Mouse (Mus musculus): ENCODE data around the gene Tirap. TPM values are rescaled to one million over a fixed set of nuclear protein-coding genes. Genes with fewer than 3 reads are reported as not detected.

Tirap gene
- total RNA-seq, 4 experiments from 2014 or later: 28.0 to 30.7 (median 29.9) TPM

GRCm38 (mm10) chr9:35192983-35193542 lies 7.0 kb downstream of the Tirap start:
- DNase-seq (ENCODE audit: low spot score in 2 of 2): no peak

DNA sequence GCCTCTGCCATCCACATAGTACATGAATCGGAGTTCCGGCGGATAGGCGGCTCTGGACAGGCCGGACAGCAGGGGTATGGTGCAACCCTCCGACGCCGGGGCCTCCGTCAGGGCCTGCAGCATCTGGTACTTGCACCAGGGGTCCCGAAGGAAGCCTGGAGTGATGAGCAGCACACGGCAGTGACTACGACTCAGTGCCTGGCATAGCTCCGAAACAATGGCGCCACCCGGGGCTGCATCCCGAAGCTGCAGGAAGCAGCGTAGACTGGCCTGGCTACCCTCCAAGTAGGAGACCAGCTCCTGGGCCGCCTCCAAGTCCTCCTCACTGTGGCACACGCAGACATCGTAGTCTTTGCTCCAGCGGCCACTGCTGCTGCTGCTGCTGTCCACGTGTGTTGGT lies 11.4 kb downstream of the Tirap start:
- no peak for DNase-seq (ENCODE audit: low spot score in 2 of 2)

DNA sequence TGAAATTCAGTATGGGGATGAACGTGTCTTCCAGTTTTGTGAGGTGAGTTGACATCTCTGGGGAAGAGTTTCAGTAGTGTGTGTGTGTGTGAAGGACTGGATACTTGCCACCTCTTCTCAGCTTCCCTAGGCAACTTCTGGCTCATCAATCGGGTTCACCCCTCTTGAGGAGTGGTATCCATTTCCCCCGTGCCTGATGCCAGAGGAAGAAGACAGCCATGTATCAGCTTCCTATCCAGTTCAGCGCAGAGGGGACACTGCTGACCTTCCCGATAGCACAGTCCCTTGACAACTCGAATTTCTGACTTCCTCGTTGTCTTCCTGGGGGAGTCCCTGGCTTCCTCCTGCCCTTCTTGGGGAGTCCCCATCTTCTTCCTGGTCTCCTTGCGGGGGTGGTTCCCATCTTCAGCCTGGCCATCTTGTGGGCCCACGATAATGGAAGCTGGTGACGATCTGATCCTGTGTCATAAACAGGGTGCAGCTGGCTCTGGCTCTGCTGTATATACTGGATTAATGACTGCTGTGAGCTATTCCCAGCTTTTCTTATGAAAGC lies 12.7 kb downstream of the Tirap start:
- peak in 1 of 2 experiments; percentile 26 for DNase-seq (ENCODE audit: low spot score in 2 of 2)

DNA sequence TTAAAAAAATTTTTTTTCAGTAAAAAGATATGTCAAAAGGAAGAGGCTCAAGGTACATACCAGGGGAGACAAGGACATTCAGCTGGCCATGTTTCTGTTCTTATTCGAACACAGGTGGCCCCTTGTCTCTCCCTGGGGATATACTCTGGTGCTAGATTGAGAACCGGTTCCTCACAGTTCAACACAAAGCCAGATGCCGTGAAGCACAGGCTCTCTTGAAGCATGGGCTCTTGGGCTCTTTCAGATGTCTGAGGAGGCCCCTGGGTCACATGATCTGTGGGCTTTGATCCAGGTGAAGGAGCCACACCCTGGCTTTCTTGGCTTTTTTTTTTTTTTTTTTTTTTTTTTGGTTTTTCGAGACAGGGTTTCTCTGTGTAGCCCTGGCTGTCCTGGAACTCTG lies 13.7 kb downstream of the Tirap start:
- no peak for DNase-seq (ENCODE audit: low spot score in 2 of 2)

DNA sequence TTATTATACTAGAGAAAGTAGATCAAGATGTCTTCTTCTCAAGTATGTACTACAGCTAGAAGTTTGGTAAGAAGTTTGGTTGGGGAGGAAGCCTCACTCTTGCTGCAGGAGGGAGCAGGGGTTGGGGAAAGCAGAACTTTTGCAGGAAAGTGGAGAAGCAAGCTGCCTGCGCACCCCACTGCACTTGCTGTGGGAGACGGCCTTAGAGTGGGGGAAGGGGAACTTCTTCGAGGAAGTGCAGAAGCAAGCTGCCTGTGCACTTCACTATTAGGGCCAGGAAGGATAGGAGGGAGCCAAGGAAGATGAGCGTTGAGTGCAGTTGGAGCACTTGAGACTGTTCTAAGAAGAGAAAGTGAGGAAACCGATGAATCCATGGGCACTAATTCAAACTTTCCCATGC lies 16.7 kb downstream of the Tirap start:
- DNase-seq (ENCODE audit: low spot score in 2 of 2): no peak

GRCm38 (mm10) chr9:35182832-35183231 lies 17.3 kb downstream of the Tirap start:
- DNase-seq (ENCODE audit: low spot score in 2 of 2): no peak

GRCm38 (mm10) chr9:35176124-35176659 lies 23.9 kb downstream of the Tirap start:
- no peak for DNase-seq (ENCODE audit: low spot score in 2 of 2)

- peak; percentile 81 to 85 for DNase-seq (ENCODE audit: low spot score in 2 of 2)
These were observed 24.6 kb downstream of the Tirap start, which contains the start of gene Dcps for GRCm38 (mm10) chr9:35175251-35176123. Gene Dcps (minus strand): TSS chr9:35176061.

DNA sequence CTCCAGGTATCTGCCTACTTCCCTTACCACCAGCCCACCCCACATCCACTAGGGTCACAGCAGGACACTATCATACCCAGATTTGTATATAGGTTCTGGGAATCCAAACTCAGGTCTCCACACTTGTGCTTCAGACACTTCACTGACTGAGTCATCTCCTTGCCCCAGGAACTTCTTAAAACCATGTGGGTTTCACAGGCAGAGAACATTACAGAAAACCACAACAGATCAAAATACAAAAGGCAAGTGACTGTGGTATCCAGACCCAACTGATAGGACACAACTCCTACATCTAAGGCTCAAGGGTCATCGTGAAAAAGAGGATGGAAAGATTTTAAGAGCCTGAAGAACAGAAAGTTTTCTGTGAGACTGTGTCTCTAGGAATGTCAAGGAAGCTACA lies 26.8 kb downstream of the Tirap start:
- DNase-seq (ENCODE audit: low spot score in 2 of 2): no peak

GRCm38 (mm10) chr9:35170071-35170470 lies 30.0 kb downstream of the Tirap start:
- DNase-seq (ENCODE audit: low spot score in 2 of 2): no peak

GRCm38 (mm10) chr9:35166798-35167635 lies 33.1 kb downstream of the Tirap start:
- no peak for DNase-seq (ENCODE audit: low spot score in 2 of 2)

- no peak for DNase-seq (ENCODE audit: low spot score in 2 of 2)
These were observed 33.8 kb downstream of the Tirap start for GRCm38 (mm10) chr9:35166144-35166797.

- no peak for DNase-seq (ENCODE audit: low spot score in 2 of 2)
These were observed 35.8 kb downstream of the Tirap start for GRCm38 (mm10) chr9:35164142-35164874.

DNA sequence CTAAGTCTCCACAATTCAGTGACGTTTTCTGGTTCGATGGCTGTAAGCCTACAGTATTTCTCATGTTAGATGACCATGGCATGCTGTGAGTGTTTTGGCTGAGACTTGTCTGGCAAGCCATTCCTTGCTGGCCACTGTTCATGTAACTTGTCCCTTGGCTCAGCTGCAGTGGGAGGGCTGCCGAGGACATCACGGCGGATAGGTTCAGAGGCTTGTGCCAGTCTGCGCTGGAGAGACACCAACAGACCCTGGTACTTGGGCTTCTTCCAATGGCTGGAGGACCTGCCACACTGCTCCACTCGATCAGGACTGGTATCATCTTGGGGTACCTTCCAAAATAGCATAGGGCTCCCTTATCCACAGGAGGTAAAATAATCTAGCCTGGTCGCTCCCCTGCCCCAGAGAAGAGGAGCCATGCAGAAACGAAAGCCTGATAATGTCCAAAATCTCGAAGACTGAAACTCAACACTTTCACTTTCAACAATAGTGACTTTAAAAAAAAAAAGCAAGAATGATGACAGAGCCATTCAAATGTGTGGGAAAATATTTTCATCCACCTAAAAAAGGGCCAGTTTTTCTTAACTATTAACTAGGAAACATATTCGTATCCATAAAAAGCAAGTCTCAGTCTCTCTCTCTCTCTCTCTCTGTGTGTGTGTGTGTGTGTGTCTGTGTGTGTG lies 36.9 kb downstream of the Tirap start:
- DNase-seq (ENCODE audit: low spot score in 2 of 2): peak; percentile 81 to 82

DNA sequence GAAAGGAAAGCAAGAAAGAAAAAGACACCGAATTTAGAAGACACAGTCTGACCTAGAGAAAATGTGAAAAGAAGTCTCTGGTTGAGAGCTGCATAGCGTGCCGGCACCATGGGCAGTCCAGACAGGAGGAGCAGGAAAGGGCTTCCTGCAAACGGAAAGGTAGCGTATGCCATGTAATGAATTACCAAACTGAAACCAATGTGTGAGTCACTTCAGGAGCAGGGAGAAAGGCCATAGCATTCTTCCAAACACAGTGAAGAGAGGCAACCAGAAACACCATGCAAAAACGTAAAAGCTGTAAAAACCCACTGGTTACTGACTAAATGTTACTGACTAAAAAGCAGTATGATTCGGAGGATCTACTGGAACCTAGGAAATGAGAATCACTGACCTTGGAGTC lies 38.4 kb downstream of the Tirap start:
- DNase-seq (ENCODE audit: low spot score in 2 of 2): no peak

- no peak for DNase-seq (ENCODE audit: low spot score in 2 of 2)
These were observed 39.4 kb downstream of the Tirap start for GRCm38 (mm10) chr9:35160662-35161061.

DNA sequence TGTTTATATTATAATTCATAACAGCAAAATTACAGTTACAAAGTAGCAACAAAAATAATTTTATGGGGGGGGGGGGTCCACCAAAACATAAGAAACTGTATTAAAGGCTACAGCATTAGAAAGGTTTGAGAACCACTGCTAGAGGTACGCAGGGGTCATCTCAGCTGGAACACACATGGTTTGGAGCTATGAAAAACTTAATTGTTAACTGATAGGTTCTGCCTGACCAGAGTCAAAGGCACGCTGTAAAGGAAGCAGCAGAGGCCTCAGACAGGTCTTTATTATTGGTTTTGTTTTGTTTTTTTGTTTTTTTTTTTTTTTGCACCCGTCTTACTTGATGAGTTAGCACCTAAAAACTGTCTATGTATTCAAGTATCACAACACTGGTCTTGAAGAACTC lies 41.6 kb downstream of the Tirap start:
- no peak for DNase-seq (ENCODE audit: low spot score in 2 of 2)

DNA sequence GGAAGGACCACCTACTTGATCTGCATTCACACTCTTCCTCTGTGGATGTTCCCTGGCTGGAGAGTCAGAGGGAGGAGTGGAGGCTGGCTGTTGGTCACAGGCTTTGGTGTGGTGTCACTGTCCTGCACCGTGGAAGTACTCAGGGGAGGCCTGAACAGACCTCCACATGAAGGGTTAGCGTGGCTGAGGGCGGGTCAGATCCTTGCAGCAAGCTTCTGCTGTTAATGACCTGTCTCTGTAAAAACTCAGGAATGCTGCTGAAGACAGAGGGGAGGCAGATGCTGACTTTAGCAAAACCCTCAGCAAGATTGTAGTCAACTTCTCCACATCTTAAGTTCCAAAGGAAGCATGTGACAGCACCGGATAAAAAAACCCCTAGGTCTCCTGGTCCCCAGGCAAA lies 43.2 kb downstream of the Tirap start:
- DNase-seq (ENCODE audit: low spot score in 2 of 2): no peak

GRCm38 (mm10) chr9:35156002-35156710 lies 43.9 kb downstream of the Tirap start:
- DNase-seq (ENCODE audit: low spot score in 2 of 2): peak; percentile 30 to 43

Data from gastrocnemius, adult 8-10 months (tissue).